Mouse (Mus musculus): Measurements from ENCODE around the gene Trim46. TPM values are rescaled to one million over a fixed set of nuclear protein-coding genes. Genes with fewer than 3 reads are reported as not detected.

The Trim46 gene
- polyA plus RNA-seq, 1 experiment from 2014 or later, result 7.2 TPM

DNA sequence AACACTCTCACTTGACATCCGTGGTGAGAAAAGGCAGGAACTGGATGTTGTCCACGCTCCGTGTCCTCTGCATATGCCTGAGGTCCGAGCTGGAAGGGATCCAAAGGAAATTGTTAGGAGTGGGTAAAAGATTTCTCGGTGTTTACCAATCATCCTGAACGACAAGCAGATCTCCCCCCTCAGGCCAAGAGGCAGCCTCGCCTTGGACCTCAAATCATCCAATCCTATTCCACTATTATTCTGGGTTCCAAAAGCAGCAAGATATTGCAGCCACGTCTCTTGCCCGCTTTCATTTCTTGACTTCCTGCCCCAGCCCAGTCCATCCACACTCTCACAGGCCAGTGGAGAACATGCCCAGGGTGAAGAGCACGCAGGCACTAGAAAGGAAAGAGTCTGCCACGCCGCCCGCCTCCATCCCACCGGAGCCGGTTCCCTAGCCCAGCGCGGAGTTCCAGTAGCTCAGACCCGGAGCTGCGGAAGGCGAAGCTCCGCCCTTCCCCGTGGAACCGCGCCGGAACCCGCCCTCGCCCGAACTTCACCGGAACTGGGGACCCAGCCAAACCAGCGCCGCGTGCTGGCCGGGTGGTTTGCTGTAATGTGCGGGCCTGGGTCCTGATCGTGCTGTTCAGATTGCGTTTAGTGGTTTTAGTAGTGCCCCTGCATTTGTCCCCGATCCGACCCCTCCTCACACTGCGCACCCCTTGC lies 24.1 kb upstream of the Trim46 start, which contains the start of gene Slc50a1:
Gene Slc50a1, minus strand, starts transcription at position 520 of the 705 bp plus-strand sequence.
- peaks cover 26% of the 10 kb centered on the region for H3K36me3 ChIP-seq
- 2% methylated on average over 39 of the region's 39 CpGs for WGBS

DNA sequence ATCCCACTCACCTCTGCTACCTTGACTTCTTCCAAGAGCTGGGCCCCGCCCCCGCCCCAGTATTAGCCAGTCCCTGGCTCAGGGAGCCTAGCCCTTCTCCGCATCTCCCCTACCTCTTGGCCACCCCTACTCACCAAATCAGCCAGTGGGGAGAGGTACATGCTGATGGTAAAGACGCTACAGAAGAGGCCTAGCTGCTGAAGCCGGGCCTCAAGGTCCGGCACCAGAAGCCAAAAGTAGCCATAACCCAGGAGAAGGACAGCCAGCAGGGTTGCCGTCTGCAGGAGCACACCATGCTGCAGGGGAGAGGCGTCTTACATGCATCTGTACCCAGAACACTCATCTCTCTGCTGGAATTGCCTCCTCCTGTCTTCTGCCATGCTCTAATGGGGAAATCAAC lies 22.8 kb upstream of the Trim46 start:
- H3K27ac ChIP-seq, result 0 out of 2 replicates have a peak overlapping the region, but pooled peaks have one; percentile 90
- 0 out of 2 replicates have a peak overlapping the region, but pooled peaks have one; percentile 56 for H3K4me3 ChIP-seq
- WGBS, result 62% methylated on average over 8 of the region's 8 CpGs
- ATAC-seq (ENCODE audit: borderline replicate concordance, extremely low read depth, low FRiP score, low TSS enrichment), result no peak
- H3K9ac ChIP-seq, result no peak overlapping the region
- no peaks in the 10 kb centered on the region for H3K27me3 ChIP-seq
- peaks cover 50% of the 10 kb centered on the region for H3K4me1 ChIP-seq
- H3K36me3 ChIP-seq, result peaks cover 21% of the 10 kb centered on the region
- no peaks in the 10 kb centered on the region for H3K9me3 ChIP-seq
- H3K4me2 ChIP-seq, result peak overlapping the region; percentile 69

More for the DNA sequence above, 24.1 kb upstream of the Trim46 start, which contains the start of gene Slc50a1:
- Histone ChIP-seq H3K4me3 (peak within 1 kb of the TSS; percentile 56), H3K27me3 (no peaks in the 10 kb centered on the region), H3K27ac (peak within 1 kb of the TSS; percentile 90), H3K4me1 (peaks cover 50% of the 10 kb centered on the region), H3K9me3 (no peaks in the 10 kb centered on the region), H3K9ac (peak within 1 kb of the TSS; percentile 73), H3K4me2 (peak within 1 kb of the TSS; percentile 69)
- peak; percentile 69; the same call in 1 of the 2 replicates for ATAC-seq (ENCODE audit: borderline replicate concordance, extremely low read depth, low FRiP score, low TSS enrichment)

DNA sequence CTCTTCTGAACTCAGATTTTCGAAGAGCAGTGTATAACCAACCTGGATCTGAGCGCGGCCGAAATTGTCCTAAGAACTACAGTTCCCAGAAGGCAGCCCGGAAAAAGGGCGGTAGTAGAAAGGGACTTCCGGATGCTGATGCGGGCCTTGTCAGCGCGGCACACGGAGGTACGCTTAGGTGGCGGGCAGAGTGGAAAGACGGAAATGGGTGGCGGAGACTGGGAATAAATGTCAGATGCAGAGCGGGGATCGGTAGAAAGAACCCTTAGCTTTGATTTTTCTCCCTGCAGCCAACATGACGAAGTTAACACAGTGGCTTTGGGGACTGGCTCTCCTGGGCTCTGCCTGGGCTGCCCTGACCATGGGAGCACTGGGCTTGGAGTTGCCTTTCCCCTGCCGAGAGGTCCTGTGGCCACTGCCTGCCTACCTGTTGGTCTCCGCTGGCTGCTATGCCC lies 20.4 kb upstream of the Trim46 start:
- H3K36me3 ChIP-seq, result 0 out of 2 replicates have a peak, but pooled peaks cover 3% of the 10 kb centered on the region
- peak; percentile 75; the same call in 1 of the 2 replicates for ATAC-seq (ENCODE audit: borderline replicate concordance, extremely low read depth, low FRiP score, low TSS enrichment)
- 0% methylated on average over 20 of the region's 20 CpGs for WGBS
- peak overlapping the region; percentile 73 for H3K9ac ChIP-seq
- peak overlapping the region; percentile 68 for H3K4me2 ChIP-seq
- peaks cover 38% of the 10 kb centered on the region for H3K4me1 ChIP-seq
- H3K27ac ChIP-seq, result peak overlapping the region; percentile 70
- peak overlapping the region; percentile 60 for H3K4me3 ChIP-seq
- no peaks in the 10 kb centered on the region for H3K27me3 ChIP-seq
- H3K9me3 ChIP-seq, result no peaks in the 10 kb centered on the region

DNA sequence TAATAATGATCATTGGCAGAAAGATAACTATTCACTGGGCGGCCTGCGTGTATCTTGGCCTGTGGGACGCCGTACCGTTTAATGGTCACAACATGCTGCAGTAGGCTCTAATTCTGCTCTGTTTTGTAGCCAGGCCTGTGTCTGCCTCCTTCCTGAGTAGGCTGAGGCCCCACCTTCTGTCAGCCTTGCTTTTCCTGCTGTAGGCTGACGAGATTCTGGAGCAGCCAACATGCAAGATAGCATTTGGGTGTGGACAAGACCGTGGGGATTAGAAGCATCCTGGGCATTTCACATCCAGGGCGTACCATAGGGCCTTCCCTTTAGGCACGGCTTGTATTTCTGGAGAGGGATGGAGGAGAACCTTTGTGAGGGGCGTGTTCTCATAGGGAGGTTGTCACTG lies 16.3 kb upstream of the Trim46 start:
- no peaks in the 10 kb centered on the region for H3K9me3 ChIP-seq
- no peaks in the 10 kb centered on the region for H3K27me3 ChIP-seq
- no peak overlapping the region for H3K4me3 ChIP-seq
- WGBS, result 62% methylated on average over 10 of the region's 10 CpGs
- no peaks in the 10 kb centered on the region for H3K36me3 ChIP-seq
- ATAC-seq (ENCODE audit: borderline replicate concordance, extremely low read depth, low FRiP score, low TSS enrichment), result no peak
- peak overlapping the region; percentile 69 for H3K27ac ChIP-seq
- no peak overlapping the region for H3K9ac ChIP-seq
- H3K4me2 ChIP-seq, result no peak overlapping the region
- H3K4me1 ChIP-seq, result peaks cover 10% of the 10 kb centered on the region

DNA sequence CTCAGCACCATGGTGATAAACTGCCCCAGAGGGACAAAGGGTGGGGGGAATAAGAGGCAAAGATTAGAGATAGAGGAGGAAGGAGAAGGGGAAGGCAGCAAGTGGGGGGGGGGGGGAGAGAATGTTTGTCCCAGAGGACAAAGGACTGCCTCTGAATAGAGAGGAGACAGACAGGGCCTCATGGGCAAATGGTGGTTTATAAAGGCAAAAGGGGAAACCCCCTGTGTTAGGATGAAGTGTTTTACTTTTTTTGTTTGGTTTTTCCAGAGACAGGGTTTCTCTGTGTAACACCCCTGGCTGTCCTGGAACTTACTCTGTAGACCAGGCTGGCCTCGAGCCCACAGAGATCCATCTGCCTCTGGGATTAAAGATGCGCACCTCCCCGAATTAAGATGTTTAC lies 14.1 kb upstream of the Trim46 start:
- 51% methylated on average over 3 of the region's 3 CpGs for WGBS
- ATAC-seq (ENCODE audit: borderline replicate concordance, extremely low read depth, low FRiP score, low TSS enrichment), result no peak
- Histone ChIP-seq H3K27ac (no peak overlapping the region), H3K4me1 (no peaks in the 10 kb centered on the region), H3K27me3 (no peaks in the 10 kb centered on the region), H3K36me3 (no peaks in the 10 kb centered on the region), H3K4me2 (no peak overlapping the region), H3K9me3 (no peaks in the 10 kb centered on the region), H3K9ac (no peak overlapping the region), H3K4me3 (no peak overlapping the region)

DNA sequence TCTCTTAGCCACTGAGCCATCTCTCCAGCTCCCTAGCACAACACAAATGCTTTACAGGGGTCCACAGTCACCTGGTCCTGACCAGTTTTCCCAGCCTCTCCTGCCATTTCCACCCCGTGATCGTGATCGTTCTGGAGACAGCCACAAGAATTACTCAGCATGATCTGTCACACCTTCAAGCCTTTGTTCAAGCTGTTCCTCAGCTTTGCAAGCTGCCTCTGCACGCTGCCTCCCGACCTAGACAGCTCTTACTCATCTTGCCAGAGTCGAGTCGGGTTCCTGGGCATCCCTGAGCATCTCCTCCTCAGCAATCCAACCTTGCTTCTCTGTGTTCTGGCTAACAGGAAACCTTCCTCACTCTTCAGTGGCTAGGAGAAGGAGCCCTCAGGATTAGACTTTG lies 13.0 kb upstream of the Trim46 start, which contains the start of gene Dpm3:
Gene Dpm3, plus strand, starts transcription at position 283 of the 400 bp plus-strand sequence.
- H3K27me3 ChIP-seq, result no peaks in the 10 kb centered on the region
- 48% methylated on average over 7 of the region's 7 CpGs for WGBS
- H3K4me1 ChIP-seq, result no peaks in the 10 kb centered on the region
- H3K4me3 ChIP-seq, result no peak within 1 kb of the TSS
- no peak within 1 kb of the TSS for H3K4me2 ChIP-seq
- no peaks in the 10 kb centered on the region for H3K9me3 ChIP-seq
- H3K9ac ChIP-seq, result no peak within 1 kb of the TSS
- no peaks in the 10 kb centered on the region for H3K36me3 ChIP-seq
- ATAC-seq (ENCODE audit: borderline replicate concordance, extremely low read depth, low FRiP score, low TSS enrichment), result no peak
- no peak within 1 kb of the TSS for H3K27ac ChIP-seq

DNA sequence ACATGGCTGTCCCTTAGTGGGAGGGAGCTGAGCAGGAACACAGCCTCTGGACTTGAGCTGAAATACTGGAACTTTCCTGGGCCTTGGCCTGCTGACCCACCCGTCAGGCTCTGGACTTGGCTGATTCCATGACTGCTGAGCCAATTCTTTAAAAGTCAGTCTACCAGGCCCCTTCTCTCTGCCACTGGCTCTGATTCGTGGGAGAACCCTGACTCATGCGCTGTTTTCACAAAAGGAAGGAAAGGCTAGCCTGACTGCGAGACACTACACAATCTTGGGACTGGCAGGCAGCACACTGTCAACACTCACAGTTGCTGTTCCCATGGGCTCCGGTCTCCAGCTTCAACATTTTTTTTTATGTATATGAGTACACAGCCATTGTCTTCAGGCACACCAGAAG lies 10.1 kb upstream of the Trim46 start:
- Histone ChIP-seq H3K4me1 (peaks cover 17% of the 10 kb centered on the region), H3K4me3 (no peak overlapping the region), H3K27me3 (no peaks in the 10 kb centered on the region), H3K9ac (no peak overlapping the region), H3K36me3 (no peaks in the 10 kb centered on the region), H3K27ac (no peak overlapping the region), H3K4me2 (no peak overlapping the region), H3K9me3 (no peaks in the 10 kb centered on the region)
- no peak for ATAC-seq (ENCODE audit: borderline replicate concordance, extremely low read depth, low FRiP score, low TSS enrichment)
- WGBS, result 67% methylated on average over 5 of the region's 5 CpGs

DNA sequence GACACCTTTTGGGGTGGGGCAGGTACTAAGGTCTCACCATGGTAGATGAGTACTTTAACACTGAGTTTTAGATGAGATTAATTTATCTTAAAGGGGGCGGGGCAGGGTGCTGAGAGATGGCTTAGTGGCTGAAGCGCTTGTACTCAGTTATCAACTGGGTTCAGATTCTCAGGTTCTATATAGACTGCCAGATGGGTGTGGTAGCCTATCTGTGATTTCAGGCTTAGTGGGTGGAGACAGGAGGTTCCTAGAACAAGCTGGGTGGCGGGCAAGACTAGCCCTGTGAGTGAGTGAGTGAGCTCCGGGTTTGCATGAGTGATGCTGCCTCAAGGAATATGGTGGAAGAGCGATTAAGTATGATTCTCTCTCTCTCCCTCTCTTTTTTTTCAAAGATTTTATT lies 8.9 kb upstream of the Trim46 start:
- Histone ChIP-seq H3K9ac (no peak overlapping the region), H3K4me1 (peaks cover 27% of the 10 kb centered on the region), H3K4me2 (no peak overlapping the region), H3K4me3 (no peak overlapping the region), H3K27me3 (no peaks in the 10 kb centered on the region), H3K27ac (no peak overlapping the region), H3K36me3 (no peaks in the 10 kb centered on the region), H3K9me3 (no peaks in the 10 kb centered on the region)
- WGBS, result 87% methylated on average over 5 of the region's 5 CpGs
- no peak for ATAC-seq (ENCODE audit: borderline replicate concordance, extremely low read depth, low FRiP score, low TSS enrichment)

DNA sequence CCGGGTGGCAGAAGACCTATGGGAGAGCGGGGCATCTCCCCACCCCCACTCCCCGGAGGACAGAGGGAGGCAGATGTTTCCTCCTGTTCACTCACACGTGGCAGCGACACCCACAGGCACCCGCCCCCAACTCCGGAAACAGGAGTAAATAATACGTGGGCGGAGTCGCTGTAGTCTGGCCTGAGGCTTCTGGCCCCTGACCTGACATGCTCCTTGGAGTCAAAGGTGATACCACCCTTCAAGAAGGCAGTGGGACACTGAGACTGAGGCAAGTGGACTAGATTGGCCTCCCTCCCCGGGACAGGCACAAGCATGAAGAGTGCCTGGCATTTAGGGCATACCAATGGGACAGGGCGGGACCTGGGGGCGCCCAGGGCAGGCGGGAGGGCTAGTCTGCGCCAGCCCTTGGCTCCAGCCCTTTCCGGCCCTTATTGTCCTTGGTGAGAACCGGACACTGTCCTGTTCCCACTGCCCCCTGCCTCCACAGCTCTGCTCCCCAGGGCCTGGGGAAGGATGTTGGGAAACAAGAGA lies 5.3 kb upstream of the Trim46 start:
- ATAC-seq (ENCODE audit: borderline replicate concordance, extremely low read depth, low FRiP score, low TSS enrichment), result peak; percentile 50
- no peak overlapping the region; the same call in 1 of the 2 replicates for H3K9ac ChIP-seq
- H3K4me1 ChIP-seq, result peaks cover 43% of the 10 kb centered on the region
- peak overlapping the region; percentile 39 for H3K4me2 ChIP-seq
- WGBS, result 7% methylated on average over 17 of the region's 17 CpGs
- H3K27me3 ChIP-seq, result no peaks in the 10 kb centered on the region
- peaks cover 13% of the 10 kb centered on the region for H3K36me3 ChIP-seq
- H3K27ac ChIP-seq, result peak overlapping the region; percentile 79
- H3K4me3 ChIP-seq, result 0 out of 2 replicates have a peak overlapping the region, but pooled peaks have one; percentile 6
- no peaks in the 10 kb centered on the region for H3K9me3 ChIP-seq

DNA sequence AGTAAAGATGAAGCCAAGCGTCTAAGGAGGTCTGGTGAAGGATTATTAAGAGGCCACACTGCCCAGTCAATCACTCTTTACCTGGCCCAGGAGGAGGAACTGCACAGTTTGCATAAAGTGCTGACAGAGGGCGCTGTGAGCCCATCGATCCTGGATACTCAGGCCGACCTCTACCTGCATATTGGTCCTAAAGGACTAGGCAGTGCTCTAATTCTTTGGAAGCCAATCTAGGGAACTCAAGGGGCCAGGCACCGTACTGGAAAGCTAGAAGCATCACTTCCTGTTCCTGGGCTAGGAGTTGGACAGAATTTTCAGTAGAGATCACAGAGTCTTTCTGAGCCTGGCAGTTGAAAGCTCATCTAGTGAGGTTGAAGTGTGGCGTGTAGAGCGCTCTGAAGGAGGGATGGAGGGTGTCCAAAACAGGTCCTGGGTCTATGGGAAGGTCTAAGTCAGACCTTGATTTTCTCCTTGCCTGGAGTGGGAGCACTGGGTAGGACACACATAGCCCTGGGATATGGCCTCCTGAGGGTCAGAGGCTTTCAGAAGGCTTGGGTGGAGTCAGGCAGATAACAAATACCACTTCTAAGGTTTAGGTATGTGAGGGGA lies 4.4 kb upstream of the Trim46 start:
- no peak overlapping the region for H3K4me2 ChIP-seq
- no peak overlapping the region for H3K9ac ChIP-seq

DNA sequence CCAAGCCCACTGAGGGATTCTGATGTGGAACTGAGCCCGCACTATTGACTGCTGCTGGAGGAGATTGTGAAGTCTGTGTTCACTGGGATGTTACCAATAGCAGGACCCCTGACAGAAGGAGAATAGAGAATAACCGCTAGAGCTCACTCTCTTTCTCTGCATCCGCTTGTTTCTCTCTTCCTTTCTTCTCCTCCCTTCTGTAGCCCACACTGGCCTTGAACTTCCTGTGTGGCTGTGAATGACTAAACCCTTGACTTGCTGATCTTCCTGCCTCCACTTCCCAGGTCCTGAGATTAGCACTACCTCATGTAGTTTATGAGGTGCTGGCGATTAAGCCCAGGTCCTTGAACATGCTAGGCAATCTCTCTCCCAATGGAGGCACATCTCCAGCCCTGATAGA lies 1.4 kb upstream of the Trim46 start:
- Histone ChIP-seq H3K4me2 (peak overlapping the region; percentile 82), H3K36me3 (peaks cover 13% of the 10 kb centered on the region), H3K9me3 (no peaks in the 10 kb centered on the region), H3K27ac (no peak overlapping the region), H3K4me1 (peaks cover 67% of the 10 kb centered on the region), H3K9ac (peak overlapping the region; percentile 75), H3K27me3 (peaks cover 14% of the 10 kb centered on the region), H3K4me3 (peak overlapping the region; percentile 78)
- ATAC-seq (ENCODE audit: borderline replicate concordance, extremely low read depth, low FRiP score, low TSS enrichment), result no peak
- WGBS, result 83% methylated on average over 4 of the region's 4 CpGs

More for the DNA sequence above, 4.4 kb upstream of the Trim46 start:
- H3K27me3 ChIP-seq, result no peaks in the 10 kb centered on the region
- no peaks in the 10 kb centered on the region for H3K9me3 ChIP-seq
- H3K36me3 ChIP-seq, result peaks cover 13% of the 10 kb centered on the region
- peaks cover 48% of the 10 kb centered on the region for H3K4me1 ChIP-seq
- no peak overlapping the region for H3K4me3 ChIP-seq
- H3K27ac ChIP-seq, result peak overlapping the region; percentile 79
- ATAC-seq (ENCODE audit: borderline replicate concordance, extremely low read depth, low FRiP score, low TSS enrichment), result no peak
- WGBS, result 15% methylated on average over 7 of the region's 7 CpGs
